Mouse (Mus musculus) neural tube, embryonic 13.5 days (tissue): Measurements from ENCODE around the gene Fgfr2. TPM values are rescaled to one million over a fixed set of nuclear protein-coding genes. Genes with fewer than 3 reads are reported as not detected.
A peak's percentile ranks its signal among the peaks of the same experiment; 100 is the strongest.

Experiments
- ATAC-seq: fragments of 200-750 bp; cut with Nextera tagmentation; 2 replicates; pipeline ENCODE4 v1.8.0; 2017; ENCODE audit warnings: low read depth, mild to moderate bottlenecking, moderate TSS enrichment, moderate library complexity
- H3K27ac ChIP-seq: fragments of 300-500 bp; sonication (generic); replicated peaks from 2 replicates; pipeline ENCODE4 v1.5.1; 2015; ENCODE audit warnings: moderate library complexity, mild to moderate bottlenecking, inconsistent platforms
- H3K27me3 ChIP-seq: fragments of 300-500 bp; sonication (generic); 2 replicates; pipeline ENCODE4 v1.6.1; 2015; ENCODE audit warnings: mild to moderate bottlenecking, inconsistent platforms
- H3K36me3 ChIP-seq: fragments of 300-500 bp; sonication (generic); 2 replicates; pipeline ENCODE4 v1.6.1; 2015; ENCODE audit warnings: mild to moderate bottlenecking, inconsistent platforms
- H3K4me1 ChIP-seq: fragments of 300-500 bp; sonication (generic); replicated peaks from 2 replicates; pipeline ENCODE4 v1.6.1; 2015; ENCODE audit warnings: inconsistent platforms
- H3K4me2 ChIP-seq: fragments of 300-500 bp; sonication (generic); 2 replicates; pipeline ENCODE4 v1.6.1; 2015; ENCODE audit warnings: inconsistent platforms, mild to moderate bottlenecking, moderate library complexity
- H3K4me3 ChIP-seq: fragments of 300-500 bp; sonication (generic); 2 replicates; pipeline ENCODE4 v1.5.1; 2015; ENCODE audit warnings: mild to moderate bottlenecking, inconsistent platforms
- H3K9ac ChIP-seq: fragments of 300-500 bp; sonication (generic); 2 replicates; pipeline ENCODE4 v1.6.1; 2015; ENCODE audit warnings: moderate library complexity, mild to moderate bottlenecking, inconsistent platforms
- H3K9me3 ChIP-seq: fragments of 300-500 bp; sonication (generic); 2 replicates; pipeline ENCODE4 v1.6.1; 2016; ENCODE audit warnings: inconsistent platforms
- WGBS: fragments of 180-500 bp; shearing (Covaris S2); methylation state at CpG from one replicate; pipeline ENCODE4 v1.1.7; 2015; 5-methylcytosine and 5-hydroxymethylcytosine counted together
- polyA plus RNA-seq: library from polyadenylated mRNA; unstranded; fragments of >200 nt; fragmentation: Nextera tagmentation; extraction: Ambion mirVana; gene quantifications from 2 replicates; pipeline ENCODE4 v1.2.1, GENCODE M21; 2015

The Fgfr2 gene
- polyA plus RNA-seq, 1 experiment from 2014 or later: 22.9 TPM

- WGBS: under 1% methylated on average over 79 of the region's 79 CpGs
Measured at GRCm38 (mm10) chr7:132316101-132317035, 806.8 kb downstream of the Fgfr2 start.

GRCm38 (mm10) chr7:132315149-132316091, 807.7 kb downstream of the Fgfr2 start:
- 1% methylated on average over 51 of the region's 51 CpGs for WGBS
- peak overlapping the region; percentile 85 for H3K4me3 ChIP-seq
- H3K36me3 ChIP-seq: no peaks in the 10 kb centered on the region
- H3K9me3 ChIP-seq: no peaks in the 10 kb centered on the region
- H3K4me2 ChIP-seq: peak overlapping the region; percentile 95
- ATAC-seq: peak; percentile 67
- peak overlapping the region; percentile 93 for H3K27ac ChIP-seq
- peak overlapping the region; percentile 94 for H3K9ac ChIP-seq
- H3K4me1 ChIP-seq: peaks cover 65% of the 10 kb centered on the region
- H3K27me3 ChIP-seq: no peaks in the 10 kb centered on the region

More at GRCm38 (mm10) chr7:132316101-132317035, 806.8 kb downstream of the Fgfr2 start:
- Histone ChIP-seq H3K36me3 (no peaks in the 10 kb centered on the region), H3K4me2 (peak overlapping the region; percentile 95), H3K27ac (peak overlapping the region; percentile 93), H3K9ac (peak overlapping the region; percentile 94), H3K4me1 (peaks cover 59% of the 10 kb centered on the region), H3K9me3 (no peaks in the 10 kb centered on the region), H3K4me3 (peak overlapping the region; percentile 85), H3K27me3 (no peaks in the 10 kb centered on the region)
- ATAC-seq: peak; percentile 83

- Histone ChIP-seq H3K4me1 (peaks cover 72% of the 10 kb centered on the region), H3K36me3 (no peaks in the 10 kb centered on the region), H3K9ac (no peak overlapping the region), H3K9me3 (no peaks in the 10 kb centered on the region), H3K27me3 (no peaks in the 10 kb centered on the region), H3K27ac (no peak overlapping the region), H3K4me3 (no peak overlapping the region), H3K4me2 (peak overlapping the region; percentile 95; the same call in 1 of the 2 replicates)
- no peak for ATAC-seq
- WGBS: 62% methylated on average over 8 of the region's 8 CpGs
Measured at GRCm38 (mm10) chr7:132312396-132312795, 810.8 kb downstream of the Fgfr2 start.

- no peaks in the 10 kb centered on the region for H3K27me3 ChIP-seq
- H3K4me3 ChIP-seq: no peak overlapping the region
- no peak for ATAC-seq
- H3K27ac ChIP-seq: no peak overlapping the region
- peaks cover 75% of the 10 kb centered on the region for H3K4me1 ChIP-seq
- no peak overlapping the region for H3K9ac ChIP-seq
- H3K36me3 ChIP-seq: no peaks in the 10 kb centered on the region
- H3K4me2 ChIP-seq: no peak overlapping the region
- no peaks in the 10 kb centered on the region for H3K9me3 ChIP-seq
- 71% methylated on average over 5 of the region's 5 CpGs for WGBS
Measured at GRCm38 (mm10) chr7:132308537-132309191, 814.5 kb downstream of the Fgfr2 start.

DNA sequence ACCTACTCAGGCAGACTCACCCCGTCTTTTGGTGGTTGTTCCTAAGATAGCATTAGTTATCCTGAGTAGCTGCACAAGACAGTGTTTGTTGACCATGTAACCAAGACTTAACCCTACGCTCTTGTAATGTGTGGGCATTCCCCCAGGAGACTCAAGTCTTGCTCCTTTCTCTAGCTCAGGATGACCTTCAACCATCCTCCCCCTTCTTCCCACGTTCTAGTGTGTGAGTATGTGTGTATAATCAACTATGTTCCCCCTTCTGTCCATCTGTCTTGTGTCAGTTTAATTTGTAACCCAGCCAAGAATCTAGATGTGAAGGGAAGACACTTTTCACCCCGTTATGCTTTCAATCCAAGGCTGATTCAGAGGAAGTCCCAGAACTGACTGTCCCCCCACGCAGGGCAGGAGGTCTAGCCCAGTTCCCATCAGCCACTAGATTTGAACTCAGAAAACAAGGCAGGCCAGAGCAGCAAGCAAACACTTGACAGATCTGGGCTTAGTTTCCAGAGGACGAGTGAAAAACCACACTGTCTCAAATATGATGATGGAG, 815.4 kb downstream of the Fgfr2 start:
- no peak for ATAC-seq

DNA sequence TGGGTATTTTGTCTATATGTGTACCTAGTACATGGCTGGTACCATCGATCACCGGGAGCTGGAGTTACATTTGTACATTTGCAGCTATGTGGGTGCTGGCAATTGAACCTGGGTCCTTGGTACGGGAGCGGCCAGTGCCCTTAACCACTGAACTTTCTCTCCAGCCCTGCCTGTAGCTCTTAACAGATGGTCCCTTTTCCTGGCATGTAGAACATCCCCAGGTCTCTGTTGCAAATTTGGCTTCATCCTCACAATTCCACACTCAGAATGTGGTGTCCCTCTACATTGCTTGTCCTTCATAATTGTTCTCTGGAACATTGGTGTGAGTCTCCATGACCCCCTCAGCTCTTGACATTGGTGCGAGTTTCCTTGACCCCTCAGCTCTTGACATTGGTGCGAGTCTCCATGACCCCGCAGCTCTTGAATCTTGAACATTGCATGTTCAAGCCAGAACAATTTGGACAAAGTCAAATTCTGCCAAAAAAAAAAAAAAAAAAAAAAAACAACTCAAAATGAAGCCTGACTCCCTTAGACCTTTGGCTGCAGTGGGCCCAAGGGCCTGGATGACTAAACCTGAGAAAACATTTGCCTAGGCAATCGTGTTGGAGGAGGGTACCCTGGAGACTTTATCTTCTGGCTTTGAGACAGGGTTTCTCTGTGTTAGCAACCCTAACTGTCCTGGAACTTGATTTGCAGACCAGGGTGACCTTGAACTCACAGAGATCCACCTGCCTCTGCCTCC, 816.3 kb downstream of the Fgfr2 start:
- no peak overlapping the region for H3K4me2 ChIP-seq
- H3K36me3 ChIP-seq: no peaks in the 10 kb centered on the region
- WGBS: 98% methylated on average over 8 of the region's 8 CpGs
- ATAC-seq: no peak
- no peak overlapping the region for H3K4me3 ChIP-seq
- H3K27me3 ChIP-seq: no peaks in the 10 kb centered on the region
- H3K4me1 ChIP-seq: peaks cover 72% of the 10 kb centered on the region
- H3K27ac ChIP-seq: no peak overlapping the region
- H3K9ac ChIP-seq: no peak overlapping the region
- H3K9me3 ChIP-seq: no peaks in the 10 kb centered on the region

More for the DNA sequence above, 815.4 kb downstream of the Fgfr2 start:
- Histone ChIP-seq H3K4me1 (peaks cover 73% of the 10 kb centered on the region), H3K4me3 (no peak overlapping the region), H3K9ac (no peak overlapping the region), H3K27ac (no peak overlapping the region), H3K4me2 (no peak overlapping the region), H3K36me3 (no peaks in the 10 kb centered on the region), H3K27me3 (no peaks in the 10 kb centered on the region), H3K9me3 (no peaks in the 10 kb centered on the region)
- WGBS: 73% methylated on average over 6 of the region's 6 CpGs

GRCm38 (mm10) chr7:132305492-132306375, 817.4 kb downstream of the Fgfr2 start:
- peak overlapping the region; percentile 18; the same call in 1 of the 2 replicates for H3K27ac ChIP-seq
- H3K4me3 ChIP-seq: no peak overlapping the region
- H3K27me3 ChIP-seq: no peaks in the 10 kb centered on the region
- no peak for ATAC-seq
- 82% methylated on average over 5 of the region's 5 CpGs for WGBS
- no peaks in the 10 kb centered on the region for H3K9me3 ChIP-seq
- H3K9ac ChIP-seq: no peak overlapping the region
- no peaks in the 10 kb centered on the region for H3K36me3 ChIP-seq
- peaks cover 75% of the 10 kb centered on the region for H3K4me1 ChIP-seq
- no peak overlapping the region for H3K4me2 ChIP-seq

- Histone ChIP-seq H3K27ac (peak overlapping the region; percentile 18), H3K36me3 (no peaks in the 10 kb centered on the region), H3K27me3 (no peaks in the 10 kb centered on the region), H3K4me1 (peaks cover 76% of the 10 kb centered on the region), H3K4me2 (no peak overlapping the region), H3K4me3 (no peak overlapping the region), H3K9ac (no peak overlapping the region), H3K9me3 (no peaks in the 10 kb centered on the region)
- no peak for ATAC-seq
- WGBS: 68% methylated on average over 8 of the region's 8 CpGs
Measured at GRCm38 (mm10) chr7:132304424-132305085, 818.6 kb downstream of the Fgfr2 start.

GRCm38 (mm10) chr7:132303988-132304387, 819.2 kb downstream of the Fgfr2 start:
- Histone ChIP-seq H3K4me2 (no peak overlapping the region), H3K36me3 (no peaks in the 10 kb centered on the region), H3K4me3 (no peak overlapping the region), H3K4me1 (peaks cover 76% of the 10 kb centered on the region), H3K9me3 (no peaks in the 10 kb centered on the region), H3K27me3 (no peaks in the 10 kb centered on the region), H3K27ac (no peak overlapping the region), H3K9ac (no peak overlapping the region)
- no peak for ATAC-seq
- 74% methylated on average over 7 of the region's 7 CpGs for WGBS
